Comparison of ENCODE assay signal across 10 mouse cellular contexts in genomic region chr14:59550841-59551240, GRCm38 (mm10). TPM values are rescaled to one million over a fixed set of nuclear protein-coding genes. Genes with fewer than 3 reads are reported as not detected.
DNase-seq lines count a peak whose midpoint lies in the region; ATAC-seq lines count a peak whose summit lies in the region.
"Had no signal": no experiment of that assay in that cellular context is flagged by ENCODE, and none has a peak within 500 bp of the region (broad histone marks: within the 10 kb centered on the region; RNA-seq: fewer than 3 reads in every experiment).

No protein-coding gene starts in this region.

- peak; percentile 82 for DNase-seq in kidney, adult 11 months
- DNase-seq in R1 (ENCODE audit: low read depth, low spot score), result peak; percentile 28
- peak; percentile 24 to 48 for DNase-seq in kidney, postnatal 4 days
- DNase-seq in midbrain, embryonic 14.5 days, result no peak
- DNase-seq in layer of hippocampus, postnatal 36 days, result no peak
- no peak for DNase-seq in thymus, postnatal 36 days
- DNase-seq: gastrocnemius, postnatal 14 days had no signal

- ATAC-seq in kidney, embryonic 16.5 days (ENCODE audit: low FRiP score, low TSS enrichment), result no peak
- ATAC-seq in heart, embryonic 13.5 days (ENCODE audit: extremely low read depth, insufficient number of reproducible peaks, low FRiP score, low TSS enrichment), result no peak
- ATAC-seq in midbrain, embryonic 14.5 days (ENCODE audit: low FRiP score, low TSS enrichment), result no peak

- H3K27me3 ChIP-seq in kidney, embryonic 16.5 days (ENCODE audit: insufficient read depth, low read length), result no peaks in the 10 kb centered on the region
- H3K27me3 ChIP-seq in heart, embryonic 13.5 days (replicated peaks), result no peaks in the 10 kb centered on the region
- H3K27me3 ChIP-seq in midbrain, embryonic 14.5 days (ENCODE audit: control insufficient read depth, insufficient read depth, low read length), result no peaks in the 10 kb centered on the region

- H3K4me3 ChIP-seq in kidney, embryonic 16.5 days (ENCODE audit: low read length), result no peak overlapping the region
- H3K4me3 ChIP-seq in heart, embryonic 13.5 days, result no peak overlapping the region
- H3K4me3 ChIP-seq in midbrain, embryonic 14.5 days (replicated peaks; ENCODE audit: low read depth, low read length), result no peak overlapping the region

- H3K27ac ChIP-seq in kidney, embryonic 16.5 days (ENCODE audit: low read length), result no peak overlapping the region
- H3K27ac ChIP-seq in heart, embryonic 13.5 days (replicated peaks), result no peak overlapping the region
- no peak overlapping the region for H3K27ac ChIP-seq in midbrain, embryonic 14.5 days (replicated peaks; ENCODE audit: low read depth, low read length)
- H3K27ac ChIP-seq: hindbrain, embryonic 14.5 days had no signal

- H3K4me2 ChIP-seq in kidney, embryonic 16.5 days (replicated peaks; ENCODE audit: low read depth, low read length), result no peak overlapping the region
- no peak overlapping the region for H3K4me2 ChIP-seq in heart, embryonic 13.5 days
- no peak overlapping the region for H3K4me2 ChIP-seq in midbrain, embryonic 14.5 days (ENCODE audit: low read length)
- H3K4me2 ChIP-seq: hindbrain, embryonic 14.5 days had no signal

- H3K9ac ChIP-seq in kidney, embryonic 16.5 days (replicated peaks; ENCODE audit: low read length), result no peak overlapping the region
- 0 out of 2 replicates have a peak overlapping the region, but pooled peaks have one; percentile 37 for H3K9ac ChIP-seq in heart, embryonic 13.5 days
- H3K9ac ChIP-seq in midbrain, embryonic 14.5 days (replicated peaks; ENCODE audit: low read length), result no peak overlapping the region
- H3K9ac ChIP-seq: hindbrain, embryonic 14.5 days had no signal

- H3K9me3 ChIP-seq in kidney, embryonic 16.5 days (ENCODE audit: low read length), result no peaks in the 10 kb centered on the region
- H3K9me3 ChIP-seq in heart, embryonic 13.5 days, result no peaks in the 10 kb centered on the region
- no peaks in the 10 kb centered on the region for H3K9me3 ChIP-seq in midbrain, embryonic 14.5 days (ENCODE audit: control insufficient read depth, low read length)

- H3K36me3 ChIP-seq in kidney, embryonic 16.5 days (ENCODE audit: insufficient read depth, low read length), result no peaks in the 10 kb centered on the region
- H3K36me3 ChIP-seq in heart, embryonic 13.5 days, result no peaks in the 10 kb centered on the region
- H3K36me3 ChIP-seq in midbrain, embryonic 14.5 days (ENCODE audit: control insufficient read depth, insufficient read depth, low read length), result no peaks in the 10 kb centered on the region

- WGBS in kidney, embryonic 16.5 days, result 81% methylated on average over 2 of the region's 2 CpGs
- WGBS in heart, embryonic 13.5 days, result 62% methylated on average over 2 of the region's 2 CpGs
- 79% methylated on average over 2 of the region's 2 CpGs for WGBS in midbrain, embryonic 14.5 days

- peaks cover 25% of the 10 kb centered on the region for H3K4me1 ChIP-seq in kidney, embryonic 16.5 days (ENCODE audit: insufficient read depth, low read length)
- H3K4me1 ChIP-seq in heart, embryonic 13.5 days, result peaks cover 12% of the 10 kb centered on the region
- H3K4me1 ChIP-seq in midbrain, embryonic 14.5 days (ENCODE audit: control insufficient read depth, insufficient read depth, low read length), result no peaks in the 10 kb centered on the region

RNA-seq across cellular contexts. Expression of gene Cdadc1, which starts 46.9 kb away (rescaled TPM):
- polyA plus RNA-seq in kidney, embryonic 16.5 days (2015; fragmentation: Nextera tagmentation; extraction: Ambion mirVana), result 38.9 and 41.7 TPM in 2 replicates
- 26.0 and 27.4 TPM in 2 replicates for polyA plus RNA-seq in heart, embryonic 13.5 days (2015; fragmentation: Nextera tagmentation; extraction: Ambion mirVana)
- 31.6 and 39.4 TPM in 2 replicates for polyA plus RNA-seq in midbrain, embryonic 14.5 days (2014; fragmentation: Nextera tagmentation; extraction: Ambion mirVana)
- total RNA-seq in layer of hippocampus, postnatal 36 days (2021), result 10 to 100 TPM; 67.1 to 81.0 TPM

Comparison
In these comparisons a context has a peak if more than half of its experiments do, and no peak if none do; other contexts are left out.
1. DNase-seq: peak in kidney, adult 11 months (single experiment), R1 (single experiment) and kidney, postnatal 4 days (2 of 2); none in midbrain, embryonic 14.5 days (single experiment), layer of hippocampus, postnatal 36 days (0 of 2) and thymus, postnatal 36 days (0 of 2).